Mouse (Mus musculus) heart, adult 2 months (tissue): Measurements from ENCODE around the gene Gm49337.

Experiments used
- CTCF ChIP-seq: fragments of 200-600 bp; IDR thresholded peaks from 2 replicates; pipeline ENCODE4 v1.8.1; 2022; ENCODE audit warnings: antibody characterized with exemption, mild to moderate bottlenecking, moderate library complexity
- EP300 ChIP-seq: fragments of 200-500 bp; IDR thresholded peaks from 2 replicates; pipeline ENCODE4 v1.6.1; 2011; ENCODE audit warnings: low read depth, low read length, control low read depth; ENCODE audit not compliant: insufficient read depth
- POLR2A ChIP-seq: fragments of 200-500 bp; IDR thresholded peaks from 2 replicates; pipeline ENCODE4 v1.6.1; 2011; ENCODE audit warnings: mild to moderate bottlenecking, low read depth, low read length, control low read depth; ENCODE audit not compliant: insufficient read depth

DNA sequence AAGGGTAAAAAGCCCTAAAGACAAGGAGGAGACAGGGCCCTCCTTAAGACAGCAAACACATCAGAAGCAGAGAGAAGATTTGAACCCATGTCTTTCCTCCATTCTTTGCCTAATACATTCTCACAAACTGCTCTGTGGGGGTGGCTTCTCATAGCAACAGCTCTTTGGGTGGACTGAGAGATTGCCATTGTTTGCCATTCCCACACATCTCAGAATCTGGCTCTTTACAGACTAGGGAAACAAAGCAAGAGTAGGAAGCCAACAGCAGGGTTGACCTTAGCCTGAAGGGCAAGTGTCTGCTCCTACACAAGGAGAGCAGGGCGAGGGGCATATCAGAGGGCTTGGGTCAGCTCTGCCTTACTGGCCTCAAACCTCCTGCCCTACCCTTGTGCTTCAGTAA, 31.4 kb upstream of the Gm49337 start:
- TF ChIP-seq CTCF (no peak), POLR2A (no peak), EP300 (no peak)
